Mouse (Mus musculus): Measurements from ENCODE around the gene Gbf1.

The Gbf1 gene

GRCm38 (mm10) chr19:46331326-46331725 lies 179.0 kb downstream of the Gbf1 start:
- DNase-seq = no peak

- DNase-seq = no peak
These were observed 179.6 kb downstream of the Gbf1 start for GRCm38 (mm10) chr19:46331936-46332335.

GRCm38 (mm10) chr19:46332721-46333339 lies 180.5 kb downstream of the Gbf1 start:
- DNase-seq = no peak

- DNase-seq = no peak
These were observed 181.6 kb downstream of the Gbf1 start for GRCm38 (mm10) chr19:46333906-46334305.
